Mouse (Mus musculus) bone marrow macrophage, adult 2 months (primary cell): Measurements from ENCODE around the gene Gse1.

ENCODE experiments used
- CTCF ChIP-seq: IDR thresholded peaks from 2 replicates; pipeline ENCODE4 v1.5.1; 2012; ENCODE audit warnings: low read depth, mild to moderate bottlenecking, low read length, moderate library complexity
- POLR2A ChIP-seq: IDR thresholded peaks from 2 replicates; pipeline ENCODE4 v1.6.1; 2012; ENCODE audit warnings: mild to moderate bottlenecking, low read depth, low read length, borderline replicate concordance

- no peak for TF ChIP-seq CTCF
- no peak for TF ChIP-seq POLR2A
Measured at GRCm38 (mm10) chr8:120411862-120412261, 183.6 kb downstream of the Gse1 start.
